Mouse (Mus musculus): ENCODE data around the gene C87436.

- TF ChIP-seq GATA1 (IDR thresholded peaks at IDR 0.05; ENCODE audit: borderline replicate concordance, low read length) (no peak), FLI1 (IDR thresholded peaks at IDR 0.05; ENCODE audit: low read length) (no peak)
Observed at GRCm38 (mm10) chr6:86420491-86420890, 17.7 kb upstream of the C87436 start.

Data from megakaryocyte, embryonic 14.5 days (primary cell).